Mouse (Mus musculus) brain, adult 2 months (tissue): Measurements from ENCODE around the gene Tcl1b5.

ENCODE experiments used
- DNase-seq: peaks from one replicate; pipeline ENCODE4 v3.0.0; 2011; ENCODE audit warnings: low read depth, low spot score

The Tcl1b5 gene

DNA sequence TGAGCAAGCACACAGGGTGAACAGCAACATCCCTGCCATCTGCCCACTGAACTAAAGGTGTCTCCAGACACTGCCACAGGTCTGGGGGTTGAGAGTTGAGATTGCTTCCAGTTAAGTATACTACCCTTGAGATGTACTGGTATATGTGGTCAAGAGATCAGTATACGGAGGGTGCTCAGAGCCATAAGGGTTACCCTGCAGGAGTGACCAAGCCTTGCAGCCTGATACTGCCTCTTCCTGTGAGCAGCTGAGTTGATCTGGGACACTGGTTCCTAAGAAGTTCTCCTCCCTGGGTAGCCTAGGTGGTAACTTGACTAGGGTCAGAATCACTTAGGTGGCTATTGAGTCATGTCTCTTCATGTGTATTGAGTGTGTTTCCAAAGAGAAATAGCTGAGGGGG, 32.3 kb downstream of the Tcl1b5 start:
- no peak for DNase-seq

DNA sequence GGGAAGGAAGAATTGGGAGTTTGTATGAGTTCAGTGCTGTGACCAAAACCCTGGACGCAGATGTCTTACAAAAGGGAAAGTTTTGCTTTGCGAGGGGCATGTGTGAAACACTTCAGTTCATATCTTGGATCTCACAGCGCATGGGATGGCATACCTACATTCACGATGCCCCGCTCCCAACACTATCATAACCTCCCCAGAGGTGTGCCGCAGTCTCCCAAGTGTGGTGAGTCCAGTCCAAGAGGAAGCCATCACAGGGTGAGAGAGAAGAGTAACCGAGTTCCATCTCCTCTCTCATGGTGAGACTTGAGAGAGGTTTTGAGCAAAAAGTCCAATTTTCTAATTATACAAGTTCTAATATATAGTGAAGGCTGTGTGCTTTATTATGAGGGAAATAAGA, 33.1 kb downstream of the Tcl1b5 start:
- no peak for DNase-seq

DNA sequence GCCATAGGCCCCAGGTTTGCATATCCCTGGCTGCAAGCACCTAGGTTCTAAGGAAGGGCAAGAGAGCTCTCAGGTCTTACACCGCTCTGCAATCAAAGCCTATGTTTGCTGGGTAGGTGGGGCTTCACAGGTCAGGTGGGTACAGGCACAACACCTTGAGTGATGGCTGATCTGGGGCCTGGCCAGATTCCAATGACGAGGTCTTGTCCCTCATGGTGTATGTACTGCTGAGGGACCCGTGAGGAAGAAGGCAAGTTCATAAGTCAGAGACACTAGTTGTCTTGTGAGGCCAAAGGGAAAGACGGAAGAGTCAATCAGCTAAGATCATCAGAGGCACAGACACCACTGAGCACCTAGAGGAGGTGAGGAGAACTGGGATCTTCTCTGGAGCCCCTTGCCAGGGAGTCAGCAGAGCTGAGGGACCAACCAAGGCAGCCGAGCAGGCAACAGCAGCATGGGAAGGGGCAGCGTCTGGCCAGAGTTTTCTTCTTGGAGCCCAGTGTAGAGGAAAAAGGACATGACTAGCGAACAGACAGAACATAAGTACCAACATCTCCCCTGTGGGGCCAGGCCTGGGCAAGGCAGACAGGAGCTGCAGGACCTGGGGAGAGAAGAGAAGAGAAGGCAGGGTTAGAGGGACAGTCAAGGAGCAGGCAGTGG, 41.1 kb downstream of the Tcl1b5 start:
- no peak for DNase-seq

DNA sequence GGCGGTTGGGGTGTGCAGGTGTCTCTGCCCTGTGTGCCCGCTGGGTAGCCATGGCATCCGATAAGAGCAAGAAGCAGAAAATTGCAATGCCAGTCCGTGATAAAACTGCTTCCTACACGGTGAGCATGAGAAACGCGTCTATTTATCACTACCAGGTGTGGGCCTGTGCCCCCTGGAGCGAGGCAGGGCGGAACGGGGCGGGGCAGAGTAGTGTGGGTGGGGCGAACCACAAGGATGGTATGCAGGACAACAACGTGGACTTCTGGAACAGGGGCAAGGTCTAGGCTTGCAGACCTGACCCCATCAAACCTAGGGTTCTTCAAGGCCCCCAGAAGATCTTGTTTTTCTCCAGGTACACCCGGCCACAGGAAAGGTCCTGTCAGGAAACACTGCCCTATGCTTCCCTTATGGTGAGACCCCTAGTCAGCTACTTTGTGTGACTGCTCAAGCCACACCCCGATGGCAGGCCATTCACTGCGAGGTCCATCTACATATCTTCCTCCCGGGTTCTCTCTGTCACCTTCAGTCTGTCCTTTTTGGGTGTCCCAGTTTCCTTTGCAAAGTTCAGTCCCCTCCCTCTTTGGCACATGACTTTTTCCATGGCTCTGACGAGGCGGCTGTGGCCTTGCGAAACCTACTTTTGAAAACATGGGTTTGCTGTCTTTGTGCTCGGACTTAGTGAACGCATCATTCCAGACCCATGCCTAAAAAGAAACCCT, 46.6 kb downstream of the Tcl1b5 start, which contains the start of gene Tcl1:
TSS of gene Tcl1 (minus strand) at position 193 of the 719 bp plus-strand sequence.
- no peak for DNase-seq

DNA sequence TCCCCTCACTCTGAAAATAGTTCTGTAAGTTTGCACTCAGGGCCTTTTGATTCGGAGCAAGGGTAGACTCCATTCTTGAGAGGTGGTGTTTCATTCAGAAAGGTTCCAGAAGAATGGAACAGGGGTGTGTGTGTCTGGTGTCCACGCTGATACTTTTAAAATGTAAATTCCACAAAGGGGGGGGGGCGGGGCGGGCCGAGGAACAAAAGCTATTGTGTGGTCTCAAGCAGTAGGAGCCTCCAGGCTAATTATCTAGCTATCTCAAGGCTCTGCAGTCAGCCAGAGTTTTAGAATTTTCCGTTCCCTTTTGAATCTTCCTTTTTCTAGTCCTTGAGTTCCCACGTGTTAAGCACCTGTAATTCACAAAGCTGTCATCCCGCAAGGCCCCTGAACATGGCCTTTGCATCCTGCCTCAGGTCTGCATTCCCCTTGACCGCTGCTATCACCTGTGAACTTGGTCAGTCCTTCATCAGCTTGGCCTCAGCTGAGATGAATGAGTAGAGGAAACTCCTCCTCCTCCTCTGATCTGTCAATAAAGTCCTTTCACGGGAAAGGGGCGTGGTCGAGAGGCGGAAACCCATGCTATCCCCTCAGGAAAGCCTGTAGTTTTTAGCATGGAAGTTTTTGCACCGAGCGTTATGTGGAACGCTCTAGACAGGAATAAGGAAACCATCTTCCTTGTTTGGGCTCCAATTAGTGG, 48.6 kb downstream of the Tcl1b5 start:
- DNase-seq: no peak
